Mouse (Mus musculus): ENCODE data around the gene Tmtc2.

Tmtc2 gene

DNA sequence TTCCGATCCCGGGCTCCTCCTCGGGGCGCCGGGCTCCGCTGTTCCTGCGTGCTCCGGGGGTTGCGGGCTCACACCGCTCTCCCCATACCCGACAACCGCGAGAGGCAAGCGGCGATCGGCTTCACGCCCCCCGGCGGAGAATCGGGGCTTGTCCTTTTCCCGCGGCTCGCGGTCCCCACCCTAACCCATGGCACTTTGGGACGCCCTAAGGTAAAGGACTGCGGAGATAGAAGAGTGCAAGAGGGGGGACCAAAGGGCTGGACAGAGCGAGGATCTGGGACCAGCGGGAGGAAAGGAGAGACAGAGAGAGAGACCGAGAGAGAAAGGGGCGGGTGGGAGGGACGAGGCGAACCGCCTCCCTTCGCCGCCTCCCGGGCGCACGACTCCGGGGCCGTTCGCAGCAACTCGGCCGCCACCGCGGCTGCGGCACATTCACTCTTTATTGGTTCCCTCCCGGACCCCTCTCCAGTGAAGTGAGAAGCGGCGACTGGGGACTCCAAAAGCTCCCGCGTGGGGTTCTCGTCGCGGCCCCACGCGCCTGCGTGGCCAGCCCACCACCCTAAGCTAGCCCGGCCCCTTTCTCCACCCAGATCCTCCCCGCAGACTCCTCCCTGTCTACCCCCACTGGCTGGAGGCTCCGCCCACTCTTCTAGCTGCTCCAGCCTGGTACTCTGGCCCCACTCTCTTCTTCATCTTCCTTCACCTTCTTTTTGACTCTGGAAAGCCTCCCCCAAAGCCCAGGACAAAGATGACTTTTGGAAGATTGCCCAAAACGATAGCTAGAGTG is at the start of gene Tmtc2:
Tmtc2 (minus strand) TSS at position 544 of the 787 bp plus-strand sequence.
- peak; percentile 86 for DNase-seq (ENCODE audit: low read depth, low spot score)

DNA sequence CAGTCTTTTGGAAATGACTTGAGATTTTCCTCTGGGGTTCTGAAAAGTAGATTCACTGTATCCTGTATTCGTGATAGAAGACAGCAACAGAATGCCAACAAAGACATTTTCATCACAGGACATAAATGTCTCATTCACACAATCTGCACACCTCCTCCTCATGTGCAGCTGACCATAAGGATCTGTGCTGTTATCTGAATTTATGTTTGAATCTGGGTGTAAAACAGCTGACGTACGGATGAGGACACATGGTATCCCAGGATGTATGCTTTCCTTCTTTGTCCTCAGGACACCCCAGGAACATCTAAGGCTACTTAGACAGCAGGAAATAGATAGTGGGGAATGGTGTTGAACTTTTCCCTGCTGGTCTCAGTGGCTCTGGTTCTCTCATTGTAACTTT is 37.9 kb upstream of the Tmtc2 start:
- DNase-seq (ENCODE audit: low read depth, low spot score), result peak; percentile 33

DNA sequence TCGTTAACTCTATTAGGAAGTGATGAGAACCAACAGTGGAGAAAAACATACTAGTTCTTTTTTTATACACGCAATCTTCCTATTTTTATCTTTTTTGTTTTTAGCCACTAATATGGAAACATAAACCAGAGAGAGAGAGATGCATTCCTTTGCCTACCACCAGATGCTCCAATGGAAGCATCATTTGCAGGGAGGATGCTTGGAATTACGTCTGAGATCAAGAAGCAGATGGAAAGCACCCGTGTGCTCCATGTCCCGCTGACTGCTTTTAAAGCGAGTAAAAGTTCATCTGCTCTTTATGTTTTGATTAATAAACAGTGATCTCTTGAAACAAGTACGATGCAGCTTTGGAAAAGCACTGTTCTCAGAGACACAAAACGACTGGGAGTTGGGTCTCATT is 24.6 kb upstream of the Tmtc2 start:
- DNase-seq (ENCODE audit: low read depth, low spot score), result no peak

DNA sequence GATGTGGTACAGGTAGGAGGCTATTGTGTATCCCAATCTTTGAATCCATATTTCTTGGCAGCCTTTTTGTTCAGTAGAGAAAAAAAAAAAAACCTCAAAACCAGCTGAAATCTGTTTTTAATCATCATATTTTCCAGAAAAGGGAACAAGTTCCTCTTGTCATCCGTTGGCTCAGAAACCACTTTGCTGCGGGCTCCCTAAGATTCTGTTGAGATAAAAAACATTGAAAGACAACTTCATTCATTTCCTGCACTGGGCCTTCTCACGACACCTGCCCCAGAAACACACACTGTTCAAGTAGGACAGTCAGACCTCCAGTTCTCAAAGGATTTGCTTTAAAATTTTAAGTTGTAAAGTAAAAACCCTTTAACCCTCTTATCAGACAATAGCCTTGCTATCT is 23.0 kb upstream of the Tmtc2 start:
- no peak for DNase-seq (ENCODE audit: low read depth, low spot score)

DNA sequence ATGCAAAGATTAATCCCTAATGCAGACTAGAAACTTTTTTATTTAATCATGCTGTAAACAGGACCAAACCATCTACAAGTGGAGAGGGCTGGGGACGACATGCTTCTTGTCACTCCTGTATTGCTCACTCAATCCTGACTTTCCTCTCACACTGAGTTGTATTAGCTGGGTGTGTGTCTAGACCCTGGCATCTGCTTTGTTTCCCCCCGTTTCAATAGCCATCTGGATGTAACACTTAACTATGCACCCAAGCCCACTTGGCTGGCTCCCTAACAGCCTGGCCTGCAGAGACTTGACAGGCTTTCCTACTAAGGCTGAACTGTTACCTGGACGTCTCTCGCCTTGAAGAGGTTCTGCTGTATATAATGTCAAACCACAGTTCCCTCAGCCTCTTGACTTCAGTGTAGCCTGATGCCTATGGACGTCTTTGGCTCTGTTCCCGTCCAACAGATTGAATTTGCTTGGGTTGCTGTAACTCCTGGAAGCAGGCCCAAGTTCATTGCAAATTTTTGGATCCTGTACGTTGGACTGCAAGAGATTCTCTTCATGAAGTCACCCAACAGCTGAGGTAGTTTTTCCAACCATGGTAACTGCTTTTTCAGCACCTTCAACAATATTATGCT is 21.3 kb upstream of the Tmtc2 start:
- DNase-seq (ENCODE audit: low read depth, low spot score), result no peak

GRCm38 (mm10) chr10:105588141-105588540 is 13.9 kb upstream of the Tmtc2 start:
- no peak for DNase-seq (ENCODE audit: low read depth, low spot score)

DNA sequence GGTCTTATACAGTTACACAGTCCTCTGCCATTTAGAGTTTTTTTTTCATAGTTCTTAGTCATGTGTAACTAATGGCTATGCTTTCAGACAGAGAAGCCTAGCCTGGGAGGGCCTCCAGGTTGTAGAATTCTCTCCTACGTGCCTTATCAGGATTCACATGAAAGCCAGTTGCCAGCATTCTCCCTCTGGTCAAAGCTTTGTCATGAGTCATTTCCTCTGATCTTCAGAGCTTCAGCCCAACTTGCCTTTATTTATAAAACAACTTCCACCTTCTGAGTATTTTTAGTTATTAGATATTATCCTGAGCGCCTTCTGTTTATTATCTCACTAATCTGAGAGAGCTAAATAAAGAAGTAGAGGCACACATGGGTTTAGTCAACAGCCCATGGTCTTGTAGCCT is 5.1 kb upstream of the Tmtc2 start:
- no peak for DNase-seq (ENCODE audit: low read depth, low spot score)

GRCm38 (mm10) chr10:105578291-105578845 is 4.1 kb upstream of the Tmtc2 start:
- peak; percentile 38 for DNase-seq (ENCODE audit: low read depth, low spot score)

DNA sequence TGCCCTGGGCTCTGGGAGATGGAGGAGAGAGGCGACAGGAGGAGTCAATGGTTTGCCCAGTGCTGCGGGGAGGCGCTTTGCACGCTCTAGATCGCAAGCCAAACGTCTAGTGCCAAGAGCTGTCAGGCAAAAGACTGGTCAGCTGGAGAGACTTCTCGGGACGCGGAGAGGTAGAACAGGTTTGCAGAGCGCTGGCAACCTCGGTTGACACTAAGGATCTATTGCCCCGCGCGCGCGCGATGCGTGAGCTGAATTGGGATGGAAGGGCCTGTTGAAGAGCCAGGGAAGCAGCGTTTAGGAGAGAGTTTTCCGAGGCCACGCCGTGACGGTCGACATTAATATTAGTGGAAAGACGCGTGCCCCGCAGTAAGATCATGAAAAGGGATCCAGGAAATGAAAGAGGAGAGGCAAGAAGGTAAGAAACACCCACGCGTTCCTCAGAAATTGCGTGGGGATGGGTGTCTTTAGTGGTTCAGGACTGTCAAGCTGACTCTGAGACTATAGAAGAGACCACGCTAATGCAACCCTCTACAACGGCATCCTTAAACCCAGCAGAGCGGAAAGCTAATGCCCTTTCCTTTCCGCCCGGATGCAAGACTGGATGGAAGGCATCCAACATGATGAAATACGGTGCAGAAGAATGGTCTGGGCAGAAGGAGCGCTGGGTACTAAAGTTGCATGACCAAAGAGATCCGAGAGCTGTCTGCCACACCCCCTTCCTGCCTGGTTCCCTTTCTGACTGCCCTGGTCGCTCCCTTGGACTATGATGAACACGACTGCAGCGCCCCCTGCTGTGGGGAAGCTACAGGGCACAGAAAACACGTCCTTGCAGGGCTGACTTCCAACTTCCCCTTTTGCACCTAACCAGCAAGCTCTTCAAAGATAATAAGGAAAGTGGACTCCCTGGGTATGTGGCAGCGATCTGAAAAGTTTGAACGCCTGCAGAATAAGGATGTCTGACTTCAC is 727 bp upstream of the Tmtc2 start:
- DNase-seq (ENCODE audit: low read depth, low spot score), result peak; percentile 86

DNA sequence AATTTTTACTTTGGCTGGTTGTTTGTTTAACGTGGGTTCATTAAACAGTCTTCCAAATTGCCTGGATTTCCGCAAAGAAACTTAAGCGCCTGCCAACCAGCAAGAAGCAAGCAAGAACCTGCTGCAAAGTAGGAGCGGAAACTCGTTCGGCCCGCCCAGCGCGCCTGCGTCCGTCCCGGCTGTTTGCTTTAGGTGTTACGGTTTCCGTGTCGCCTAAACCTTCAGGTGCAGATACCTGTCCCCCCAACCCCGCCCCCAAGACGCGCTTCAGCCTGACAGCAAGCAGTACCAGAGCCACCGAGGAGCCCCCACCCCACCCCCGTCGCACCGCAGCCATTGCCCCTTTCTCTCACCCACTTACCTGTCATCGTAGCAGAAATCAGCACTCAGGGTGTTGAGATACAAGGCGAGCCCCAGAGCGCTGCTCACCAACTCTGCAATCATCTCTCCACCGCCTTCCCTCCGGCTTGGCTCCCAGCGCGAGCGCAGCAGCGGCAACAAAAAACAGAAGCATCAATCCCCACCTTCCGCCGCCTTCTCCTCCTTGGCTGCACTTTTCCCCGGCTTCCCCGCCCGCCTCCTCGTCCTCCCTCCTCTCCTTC is 844 bp downstream of the Tmtc2 start:
- no peak for DNase-seq (ENCODE audit: low read depth, low spot score)

GRCm38 (mm10) chr10:105572829-105573228 is 1.4 kb downstream of the Tmtc2 start:
- no peak for DNase-seq (ENCODE audit: low read depth, low spot score)

DNA sequence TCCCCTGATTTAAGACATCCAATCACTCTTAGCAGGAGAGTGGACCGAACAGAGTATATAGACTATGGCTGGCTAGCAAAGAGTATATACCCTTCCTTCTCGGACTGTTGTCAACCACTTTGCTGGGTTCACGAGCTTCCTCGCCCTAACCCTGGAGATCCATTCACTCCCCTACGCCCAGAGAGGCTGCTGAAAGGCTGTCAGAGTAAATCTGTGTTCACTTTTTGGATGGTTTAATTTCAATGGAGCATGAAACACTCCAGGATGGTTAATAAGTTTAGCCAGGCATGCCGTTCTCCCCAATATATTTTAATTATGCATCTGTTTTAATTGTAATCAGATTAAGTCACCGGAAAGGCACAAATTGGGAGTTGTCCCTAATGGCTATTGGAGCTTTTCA is 1.9 kb downstream of the Tmtc2 start:
- no peak for DNase-seq (ENCODE audit: low read depth, low spot score)

- DNase-seq (ENCODE audit: low read depth, low spot score), result no peak
Observed at GRCm38 (mm10) chr10:105571831-105572230, 2.4 kb downstream of the Tmtc2 start.

DNA sequence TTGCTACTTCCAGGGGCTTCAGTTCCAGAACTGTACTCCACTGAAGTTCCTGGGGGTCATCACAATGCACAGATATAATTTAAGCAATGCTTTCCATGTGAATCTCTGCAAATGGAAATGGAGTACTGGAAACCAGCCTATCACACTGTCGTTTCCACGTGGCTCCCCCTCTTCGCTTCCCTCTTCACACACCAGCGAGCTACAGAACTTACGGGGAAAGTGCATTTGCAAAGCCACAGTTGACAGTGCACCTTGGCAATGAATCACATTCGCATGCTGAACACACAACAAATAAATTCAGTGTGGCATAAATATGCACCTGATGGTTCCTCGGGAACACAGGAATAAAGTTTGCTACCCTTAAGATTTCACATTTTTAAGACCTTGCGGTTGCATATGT is 3.2 kb downstream of the Tmtc2 start:
- no peak for DNase-seq (ENCODE audit: low read depth, low spot score)

GRCm38 (mm10) chr10:105569573-105569972 is 4.7 kb downstream of the Tmtc2 start:
- DNase-seq (ENCODE audit: low read depth, low spot score), result no peak

- no peak for DNase-seq (ENCODE audit: low read depth, low spot score)
Observed at GRCm38 (mm10) chr10:105567825-105568531, 6.3 kb downstream of the Tmtc2 start.

DNA sequence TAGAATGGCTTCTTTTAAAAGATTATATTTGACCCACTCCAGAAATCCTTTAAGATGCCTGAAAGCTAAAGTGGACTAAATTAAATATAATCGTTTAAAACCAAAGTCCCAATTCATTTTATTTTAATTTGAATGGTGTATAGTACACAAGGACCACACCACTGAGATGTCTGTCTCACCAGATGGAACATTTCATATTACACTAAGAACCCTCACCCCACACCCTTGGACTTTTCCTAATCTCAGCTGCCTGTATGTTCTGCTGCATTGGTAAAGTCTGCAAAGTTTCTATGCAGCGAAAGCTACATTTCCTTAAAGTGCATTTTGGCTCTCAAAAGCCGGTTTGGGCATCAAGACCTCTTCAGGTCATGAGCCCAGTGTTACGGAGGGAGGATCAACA is 12.7 kb downstream of the Tmtc2 start:
- DNase-seq (ENCODE audit: low read depth, low spot score), result no peak

DNA sequence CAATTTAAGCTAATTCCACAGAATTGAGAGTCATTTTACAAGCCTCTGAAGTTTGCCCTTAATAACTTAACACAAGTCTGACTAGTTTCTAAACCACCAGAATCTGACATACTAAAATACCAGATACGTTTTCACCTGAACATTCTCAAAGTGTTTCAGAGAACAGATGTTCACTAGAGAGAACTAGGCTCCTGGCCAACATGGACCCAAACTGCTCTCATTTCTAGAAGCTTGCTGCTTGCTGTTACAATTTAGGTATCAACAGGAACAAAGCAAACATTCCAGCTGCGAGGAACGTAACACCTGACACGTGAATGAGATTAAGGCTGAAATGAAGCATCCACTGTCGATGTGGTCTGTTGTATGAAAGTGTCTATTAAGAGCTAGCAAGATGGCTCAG is 16.7 kb downstream of the Tmtc2 start:
- no peak for DNase-seq (ENCODE audit: low read depth, low spot score)

DNA sequence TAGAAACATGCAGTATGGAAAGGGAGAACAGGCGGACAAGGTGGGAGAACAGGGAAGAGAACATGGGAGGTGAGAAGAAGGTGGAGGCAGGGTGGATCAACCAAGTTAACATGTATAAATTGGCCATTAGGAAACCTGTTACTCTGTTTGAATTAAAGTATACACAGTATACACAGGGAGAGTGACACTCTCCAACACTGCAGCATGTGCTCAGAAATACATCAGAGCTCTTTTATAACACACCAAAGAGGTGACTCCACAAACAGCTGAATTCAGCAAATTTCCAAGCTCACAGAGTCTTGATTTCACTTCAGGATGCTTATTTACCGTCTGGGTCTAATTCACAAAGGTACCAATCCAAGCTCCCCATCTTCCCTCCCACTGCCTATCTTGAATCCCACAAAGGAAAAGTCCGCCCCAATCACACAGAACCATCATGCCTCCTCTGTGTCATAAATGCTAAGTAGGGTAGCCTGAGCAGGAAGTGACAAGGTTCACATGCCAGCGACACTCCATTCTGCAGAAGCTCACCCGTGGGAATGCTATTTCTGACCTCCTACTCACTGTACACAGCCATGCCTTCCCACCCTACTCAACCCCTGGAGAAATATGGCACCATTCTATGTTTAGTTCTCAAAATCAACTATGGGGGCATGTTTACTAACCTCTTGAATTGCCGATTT is 17.2 kb downstream of the Tmtc2 start:
- no peak for DNase-seq (ENCODE audit: low read depth, low spot score)

DNA sequence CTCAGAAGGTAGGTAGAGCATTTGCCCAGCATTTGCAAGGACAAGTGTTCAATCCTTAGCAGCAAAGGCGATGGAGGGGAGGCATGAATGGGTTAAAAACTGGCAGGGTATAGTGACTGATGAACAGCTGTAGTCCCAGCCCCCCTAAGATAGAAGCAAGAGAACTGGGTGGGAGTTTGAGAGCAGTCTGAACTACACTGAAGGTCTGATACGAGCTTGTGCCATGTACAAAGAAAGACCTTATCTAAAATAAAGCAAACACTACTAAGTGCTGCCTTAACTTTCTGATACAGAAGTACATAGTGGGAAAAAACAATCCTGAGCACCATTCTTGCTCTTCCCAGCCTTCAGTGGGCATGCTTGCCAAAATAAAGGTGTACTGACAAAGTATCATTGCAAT is 20.1 kb downstream of the Tmtc2 start:
- DNase-seq (ENCODE audit: low read depth, low spot score), result no peak
